In genomic region chr19:18887646-18888407, GRCm38 (mm10) we compare ENCODE assay signal across 15 mouse cellular contexts.
DNase-seq lines count a peak whose midpoint lies in the region; ATAC-seq lines count a peak whose summit lies in the region.
"Had no signal": no experiment of that assay in that cellular context is flagged by ENCODE, and none has a peak within 500 bp of the region (broad histone marks: within the 10 kb centered on the region; RNA-seq: fewer than 3 reads in every experiment).

No protein-coding gene starts in this region.

- H3K9ac ChIP-seq in hindbrain, embryonic 13.5 days, result no peak overlapping the region
- H3K9ac ChIP-seq in hindbrain, embryonic 11.5 days (ENCODE audit: low read depth, low read length), result no peak overlapping the region
- no peak overlapping the region for H3K9ac ChIP-seq in midbrain, embryonic 16.5 days (ENCODE audit: low read depth, low read length)
- H3K9ac ChIP-seq: neural tube, embryonic 12.5 days had no signal

- H3K9me3 ChIP-seq in hindbrain, embryonic 13.5 days, result no peaks in the 10 kb centered on the region
- H3K9me3 ChIP-seq in hindbrain, embryonic 11.5 days (ENCODE audit: control insufficient read depth, low read length), result no peaks in the 10 kb centered on the region
- H3K9me3 ChIP-seq in forebrain, embryonic 10.5 days, result no peaks in the 10 kb centered on the region
- no peaks in the 10 kb centered on the region for H3K9me3 ChIP-seq in midbrain, embryonic 16.5 days (replicated peaks; ENCODE audit: control insufficient read depth, low read length, poor library complexity, severe bottlenecking)
- H3K9me3 ChIP-seq: G1E; heart, embryonic 13.5 days; neural tube, embryonic 12.5 days had no signal

- no peak overlapping the region for H3K4me3 ChIP-seq in hindbrain, embryonic 13.5 days
- no peak overlapping the region for H3K4me3 ChIP-seq in hindbrain, embryonic 11.5 days (ENCODE audit: low read depth, low read length)
- H3K4me3 ChIP-seq in forebrain, embryonic 10.5 days, result no peak overlapping the region
- H3K4me3 ChIP-seq in midbrain, embryonic 16.5 days (ENCODE audit: low read depth, low read length), result no peak overlapping the region

- H3K27me3 ChIP-seq in hindbrain, embryonic 13.5 days, result no peaks in the 10 kb centered on the region
- no peaks in the 10 kb centered on the region for H3K27me3 ChIP-seq in hindbrain, embryonic 11.5 days (ENCODE audit: control insufficient read depth, insufficient read depth, low read length)
- no peaks in the 10 kb centered on the region for H3K27me3 ChIP-seq in forebrain, embryonic 10.5 days (ENCODE audit: poor library complexity, severe bottlenecking)
- no peaks in the 10 kb centered on the region for H3K27me3 ChIP-seq in midbrain, embryonic 16.5 days (ENCODE audit: control insufficient read depth, insufficient read depth, low read depth, low read length)
- H3K27me3 ChIP-seq: neural tube, embryonic 12.5 days had no signal

- no peak for DNase-seq in hindbrain, embryonic 11.5 days (ENCODE audit: low spot score)
- no peak for DNase-seq in forebrain, embryonic 10.5 days (ENCODE audit: extremely low spot score, low spot score)
- DNase-seq in forelimb bud, embryonic 11.5 days (ENCODE audit: low read depth, low spot score), result peak; percentile 13
- no peak for DNase-seq in gastrocnemius, postnatal 36 days
- DNase-seq in cerebellum, postnatal 25 days, result no peak
- no peak for DNase-seq in lung, postnatal 4 days
- DNase-seq: adrenal gland, postnatal 25 days; gastrocnemius, postnatal 14 days; lung, adult 18-20 months had no signal

- intact Hi-C loops in gastrocnemius, postnatal 36 days (cut with DNase I), result no loop called here

- H3K4me1 ChIP-seq in hindbrain, embryonic 13.5 days (replicated peaks), result peaks cover 19% of the 10 kb centered on the region
- no peaks in the 10 kb centered on the region for H3K4me1 ChIP-seq in hindbrain, embryonic 11.5 days (replicated peaks; ENCODE audit: control insufficient read depth, insufficient read depth, low read length)
- peaks cover 31% of the 10 kb centered on the region for H3K4me1 ChIP-seq in forebrain, embryonic 10.5 days
- peaks cover 16% of the 10 kb centered on the region for H3K4me1 ChIP-seq in midbrain, embryonic 16.5 days (ENCODE audit: control insufficient read depth, insufficient read depth, low read length)

- H3K27ac ChIP-seq in hindbrain, embryonic 13.5 days, result peak overlapping the region; percentile 78
- H3K27ac ChIP-seq in hindbrain, embryonic 11.5 days (ENCODE audit: low read depth, low read length), result no peak overlapping the region
- H3K27ac ChIP-seq in forebrain, embryonic 10.5 days, result peak overlapping the region; percentile 25; the same call in 1 of the 2 replicates
- peak overlapping the region; percentile 64 for H3K27ac ChIP-seq in midbrain, embryonic 16.5 days (ENCODE audit: low read length)
- H3K27ac ChIP-seq: heart, embryonic 13.5 days had no signal

- peak overlapping the region; percentile 55; the same call in 1 of the 2 replicates for H3K4me2 ChIP-seq in hindbrain, embryonic 13.5 days
- H3K4me2 ChIP-seq in hindbrain, embryonic 11.5 days (replicated peaks; ENCODE audit: low read depth, low read length), result no peak overlapping the region
- peak overlapping the region; percentile 70 for H3K4me2 ChIP-seq in midbrain, embryonic 16.5 days (ENCODE audit: low read length)

- WGBS in hindbrain, embryonic 13.5 days, result 36% methylated on average over 11 of the region's 11 CpGs
- 52% methylated on average over 11 of the region's 11 CpGs for WGBS in hindbrain, embryonic 11.5 days
- WGBS in forebrain, embryonic 10.5 days, result 50% methylated on average over 11 of the region's 11 CpGs
- WGBS in midbrain, embryonic 16.5 days, result 21% methylated on average over 11 of the region's 11 CpGs

- no peak for ATAC-seq in hindbrain, embryonic 13.5 days (ENCODE audit: low FRiP score)
- no peak for ATAC-seq in hindbrain, embryonic 11.5 days (ENCODE audit: low FRiP score)
- ATAC-seq in midbrain, embryonic 16.5 days, result no peak
- ATAC-seq: inflammation-experienced regulatory T-cells, adult 6 months had no signal

- H3K36me3 ChIP-seq in hindbrain, embryonic 13.5 days, result no peaks in the 10 kb centered on the region
- H3K36me3 ChIP-seq in hindbrain, embryonic 11.5 days (ENCODE audit: control insufficient read depth, insufficient read depth, low read length), result no peaks in the 10 kb centered on the region
- H3K36me3 ChIP-seq in forebrain, embryonic 10.5 days (replicated peaks), result no peaks in the 10 kb centered on the region
- H3K36me3 ChIP-seq in midbrain, embryonic 16.5 days (ENCODE audit: control insufficient read depth, insufficient read depth, low read length), result no peaks in the 10 kb centered on the region
- H3K36me3 ChIP-seq: G1E; heart, embryonic 13.5 days; neural tube, embryonic 12.5 days had no signal
